Mouse (Mus musculus): ENCODE results near the gene Spp2. TPM values are rescaled to one million over a fixed set of nuclear protein-coding genes. Genes with fewer than 3 reads are reported as not detected.
A peak's percentile ranks its signal among the peaks of the same experiment; 100 is the strongest.

Gene Spp2
- polyA plus RNA-seq, 1 experiment from 2014 or later: 141 TPM

DNA sequence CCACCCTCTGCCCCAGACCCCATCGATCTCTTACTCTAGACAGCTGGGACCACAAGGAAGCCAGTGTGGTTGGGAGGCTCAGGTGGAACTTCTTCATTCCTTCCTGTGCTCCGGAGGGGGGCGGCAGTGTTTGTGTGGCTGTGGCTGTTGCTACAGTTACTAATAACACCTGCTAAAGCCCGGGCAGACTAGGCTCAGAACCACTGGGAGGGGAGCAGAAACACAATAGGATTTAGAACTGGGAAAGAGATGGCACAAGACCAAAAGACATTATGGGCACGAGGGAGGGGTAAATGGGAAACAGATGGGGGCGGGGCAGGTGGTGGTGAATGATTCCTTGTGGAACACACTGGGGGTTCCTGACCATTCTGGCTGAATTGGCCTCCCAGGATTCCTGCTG, 55.7 kb downstream of the Spp2 start:
- Histone ChIP-seq H3K4me1 (ENCODE audit: insufficient read depth, low read length) (no peaks in the 10 kb centered on the region), H3K9ac (replicated peaks; ENCODE audit: low read length) (no peak overlapping the region), H3K27me3 (ENCODE audit: insufficient read depth, low read length) (no peaks in the 10 kb centered on the region), H3K36me3 (ENCODE audit: insufficient read depth, low read length) (no peaks in the 10 kb centered on the region), H3K4me2 (replicated peaks; ENCODE audit: low read depth, low read length) (no peak overlapping the region), H3K9me3 (ENCODE audit: low read length) (no peaks in the 10 kb centered on the region), H3K27ac (ENCODE audit: low read length) (no peak overlapping the region), H3K4me3 (ENCODE audit: low read length) (no peak overlapping the region)
- no peak for ATAC-seq (ENCODE audit: low FRiP score, low TSS enrichment)
- 51% methylated on average over 6 of the region's 6 CpGs for WGBS

DNA sequence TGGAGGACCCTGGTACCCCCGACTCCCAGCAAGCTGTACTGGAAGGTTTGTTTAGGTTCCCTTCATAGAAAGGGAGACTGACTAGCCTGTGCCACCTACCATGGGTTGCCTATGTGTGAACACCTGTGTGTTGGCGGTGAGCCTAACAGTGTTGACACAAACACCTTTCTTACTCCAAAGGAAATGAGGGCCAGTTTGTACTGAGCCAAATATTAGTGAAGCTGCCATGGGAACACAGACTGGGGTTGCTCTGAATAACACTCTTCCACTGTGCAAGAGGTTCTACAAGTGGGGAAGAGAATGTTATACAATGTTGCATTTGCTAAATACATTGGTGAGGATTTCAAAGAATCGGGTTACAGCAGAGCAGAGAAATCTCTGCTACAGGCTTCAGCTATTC, 56.5 kb downstream of the Spp2 start:
- H3K4me2 ChIP-seq (replicated peaks; ENCODE audit: low read depth, low read length): no peak overlapping the region
- no peaks in the 10 kb centered on the region for H3K36me3 ChIP-seq (ENCODE audit: insufficient read depth, low read length)
- no peak overlapping the region for H3K27ac ChIP-seq (ENCODE audit: low read length)
- H3K4me1 ChIP-seq (ENCODE audit: insufficient read depth, low read length): no peaks in the 10 kb centered on the region
- H3K9ac ChIP-seq (replicated peaks; ENCODE audit: low read length): no peak overlapping the region
- ATAC-seq (ENCODE audit: low FRiP score, low TSS enrichment): no peak
- H3K4me3 ChIP-seq (ENCODE audit: low read length): no peak overlapping the region
- H3K27me3 ChIP-seq (ENCODE audit: insufficient read depth, low read length): no peaks in the 10 kb centered on the region
- WGBS: 89% methylated on average over 3 of the region's 3 CpGs
- H3K9me3 ChIP-seq (ENCODE audit: low read length): no peaks in the 10 kb centered on the region

DNA sequence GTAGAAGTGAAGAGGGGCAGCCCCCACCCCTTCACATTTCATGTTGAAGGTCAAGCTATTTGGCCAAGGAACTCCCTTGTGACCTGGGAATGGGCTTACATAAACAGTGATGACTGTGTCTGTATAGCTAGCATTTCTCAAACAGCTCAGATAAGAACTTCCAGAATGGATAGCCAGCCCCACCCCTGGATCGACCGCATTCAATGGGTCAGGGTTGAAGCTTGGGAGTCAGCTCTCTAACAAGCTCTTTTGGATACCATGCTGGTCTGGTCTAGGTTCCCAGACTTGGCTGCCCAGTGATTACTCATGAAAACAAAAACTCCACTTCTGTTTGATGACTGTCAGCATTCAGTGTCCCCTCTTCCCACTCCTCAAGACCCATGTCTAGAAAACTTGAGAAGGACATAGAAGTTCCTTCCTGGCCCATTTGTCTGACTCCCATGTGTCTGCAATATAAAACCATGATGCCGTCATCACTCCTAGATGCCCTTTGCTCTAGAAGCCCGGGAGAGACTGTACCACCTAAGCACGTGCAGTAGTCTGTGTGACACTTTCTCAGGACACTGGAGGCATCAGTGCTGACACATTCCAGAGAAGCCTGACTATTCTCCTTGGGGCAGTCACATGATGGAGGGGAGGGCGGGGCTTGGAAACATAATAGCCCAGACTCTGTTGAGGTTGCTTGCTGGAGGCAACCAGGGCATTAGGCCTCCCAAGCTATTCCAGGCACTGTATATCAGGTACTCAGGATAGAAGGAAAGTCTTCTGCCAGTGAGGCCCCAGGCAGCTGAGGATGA, 57.5 kb downstream of the Spp2 start:
- no peak overlapping the region for H3K4me2 ChIP-seq (replicated peaks; ENCODE audit: low read depth, low read length)
- no peak overlapping the region for H3K4me3 ChIP-seq (ENCODE audit: low read length)
- H3K4me1 ChIP-seq (ENCODE audit: insufficient read depth, low read length): no peaks in the 10 kb centered on the region
- 80% methylated on average over 6 of the region's 6 CpGs for WGBS
- no peaks in the 10 kb centered on the region for H3K9me3 ChIP-seq (ENCODE audit: low read length)
- H3K36me3 ChIP-seq (ENCODE audit: insufficient read depth, low read length): no peaks in the 10 kb centered on the region
- H3K9ac ChIP-seq (replicated peaks; ENCODE audit: low read length): no peak overlapping the region
- H3K27me3 ChIP-seq (ENCODE audit: insufficient read depth, low read length): no peaks in the 10 kb centered on the region
- H3K27ac ChIP-seq (ENCODE audit: low read length): no peak overlapping the region
- ATAC-seq (ENCODE audit: low FRiP score, low TSS enrichment): no peak

DNA sequence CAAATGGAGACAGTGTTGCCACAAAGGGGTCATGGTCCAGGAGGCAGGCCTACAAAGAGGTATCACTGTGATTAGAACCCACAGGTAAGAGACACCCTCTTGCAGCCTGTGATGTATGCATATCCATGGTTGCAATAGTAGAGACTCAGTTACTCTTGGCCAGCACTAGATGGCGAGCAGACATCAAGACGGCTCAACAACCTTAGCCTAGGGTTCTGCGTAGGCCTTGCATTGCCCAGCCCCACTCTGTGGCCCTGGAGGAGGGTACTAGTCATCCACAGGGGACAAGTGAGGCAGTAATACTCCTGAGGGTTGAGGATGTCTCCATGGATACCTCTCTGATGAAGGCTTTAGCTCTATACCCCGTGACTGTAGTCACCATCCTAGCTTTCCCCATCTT, 59.0 kb downstream of the Spp2 start:
- WGBS: 67% methylated on average over 4 of the region's 4 CpGs
- Histone ChIP-seq H3K4me3 (ENCODE audit: low read length) (no peak overlapping the region), H3K4me2 (replicated peaks; ENCODE audit: low read depth, low read length) (no peak overlapping the region), H3K36me3 (ENCODE audit: insufficient read depth, low read length) (no peaks in the 10 kb centered on the region), H3K9ac (replicated peaks; ENCODE audit: low read length) (no peak overlapping the region), H3K4me1 (ENCODE audit: insufficient read depth, low read length) (no peaks in the 10 kb centered on the region), H3K9me3 (ENCODE audit: low read length) (no peaks in the 10 kb centered on the region), H3K27ac (ENCODE audit: low read length) (no peak overlapping the region), H3K27me3 (ENCODE audit: insufficient read depth, low read length) (no peaks in the 10 kb centered on the region)
- peak; percentile 77 for ATAC-seq (ENCODE audit: low FRiP score, low TSS enrichment)

DNA sequence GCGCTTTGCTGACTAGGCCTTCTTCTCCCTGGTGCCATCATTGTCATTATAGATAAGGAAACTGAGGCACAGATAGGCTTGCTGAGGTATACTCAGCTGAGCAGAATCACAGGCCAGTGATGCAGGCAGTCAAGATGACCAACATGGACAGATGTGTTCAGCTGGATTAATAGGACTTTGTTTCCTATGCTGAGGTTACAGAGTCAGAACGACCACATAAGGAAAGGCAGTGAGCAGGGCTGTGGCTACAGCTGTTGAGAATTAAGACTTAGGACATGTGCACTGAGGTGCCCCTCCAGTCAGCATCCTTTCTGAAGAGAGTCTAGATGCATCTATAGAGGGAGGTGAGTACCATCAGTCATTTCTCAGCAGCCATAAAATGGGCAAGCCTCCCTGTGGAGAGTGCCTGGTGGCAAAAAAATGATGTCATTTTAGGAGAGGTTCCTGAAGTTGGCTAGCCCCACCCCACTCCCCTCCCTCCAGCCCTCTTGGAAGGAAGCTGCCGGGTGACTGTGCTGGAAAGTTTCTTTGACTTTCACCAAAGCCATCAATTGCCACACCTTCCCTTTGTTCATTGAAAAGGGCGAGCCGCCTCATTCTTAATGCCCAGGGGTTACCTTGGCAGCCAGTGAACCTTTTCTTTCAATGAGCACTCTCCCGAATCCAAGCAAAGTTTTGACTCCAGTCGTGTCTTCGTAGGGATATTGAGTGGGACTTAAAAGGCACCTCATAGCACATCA, 59.7 kb downstream of the Spp2 start:
- Histone ChIP-seq H3K27ac (ENCODE audit: low read length) (no peak overlapping the region), H3K27me3 (ENCODE audit: insufficient read depth, low read length) (no peaks in the 10 kb centered on the region), H3K9ac (replicated peaks; ENCODE audit: low read length) (no peak overlapping the region), H3K4me1 (ENCODE audit: insufficient read depth, low read length) (no peaks in the 10 kb centered on the region), H3K9me3 (ENCODE audit: low read length) (no peaks in the 10 kb centered on the region), H3K4me3 (ENCODE audit: low read length) (no peak overlapping the region), H3K36me3 (ENCODE audit: insufficient read depth, low read length) (no peaks in the 10 kb centered on the region), H3K4me2 (replicated peaks; ENCODE audit: low read depth, low read length) (no peak overlapping the region)
- no peak for ATAC-seq (ENCODE audit: low FRiP score, low TSS enrichment)
- WGBS: 65% methylated on average over 8 of the region's 8 CpGs

DNA sequence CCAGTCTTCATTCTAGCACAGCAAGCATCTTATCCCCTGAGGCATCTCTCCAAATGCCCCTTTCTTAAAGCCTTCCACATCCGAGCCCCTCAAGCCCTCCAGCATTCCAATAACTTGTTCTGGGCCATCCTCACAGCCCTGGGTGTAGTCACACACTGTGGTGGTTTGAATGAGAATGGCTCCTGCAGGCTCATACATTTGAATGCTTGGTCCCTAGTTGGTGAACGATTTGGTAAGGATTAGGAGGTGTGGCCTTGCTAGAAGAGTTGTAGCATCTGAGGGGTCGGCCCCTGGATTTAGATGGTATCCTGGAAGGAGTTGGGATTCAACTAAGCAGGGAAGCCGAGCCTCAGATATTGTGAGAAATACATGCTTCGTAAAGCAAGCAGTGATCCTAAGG, 61.1 kb downstream of the Spp2 start:
- H3K27ac ChIP-seq (ENCODE audit: low read length): no peak overlapping the region
- 78% methylated on average over 5 of the region's 5 CpGs for WGBS
- H3K27me3 ChIP-seq (ENCODE audit: insufficient read depth, low read length): no peaks in the 10 kb centered on the region
- H3K4me2 ChIP-seq (replicated peaks; ENCODE audit: low read depth, low read length): no peak overlapping the region
- H3K4me1 ChIP-seq (ENCODE audit: insufficient read depth, low read length): no peaks in the 10 kb centered on the region
- H3K9ac ChIP-seq (replicated peaks; ENCODE audit: low read length): no peak overlapping the region
- no peaks in the 10 kb centered on the region for H3K9me3 ChIP-seq (ENCODE audit: low read length)
- ATAC-seq (ENCODE audit: low FRiP score, low TSS enrichment): no peak
- no peak overlapping the region for H3K4me3 ChIP-seq (ENCODE audit: low read length)
- no peaks in the 10 kb centered on the region for H3K36me3 ChIP-seq (ENCODE audit: insufficient read depth, low read length)

DNA sequence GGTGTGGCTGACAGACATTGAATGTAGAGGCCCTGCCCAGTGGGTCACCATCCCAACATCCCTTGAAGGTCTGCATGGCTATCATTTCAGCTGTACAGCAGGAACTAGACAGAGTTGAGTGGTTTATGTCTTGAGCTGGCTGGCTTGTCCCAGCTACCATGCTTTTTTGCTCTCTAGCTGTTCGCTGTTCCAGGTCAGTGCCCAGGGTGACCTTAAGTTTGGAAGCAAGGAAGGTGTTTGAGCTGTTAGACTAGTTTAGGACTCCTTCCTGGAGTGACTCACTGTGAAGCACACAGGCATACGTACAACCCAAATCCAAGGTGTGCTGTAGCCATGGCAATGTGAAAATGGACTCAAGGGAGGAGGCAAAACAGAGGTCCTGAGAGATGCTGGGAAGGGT, 61.6 kb downstream of the Spp2 start:
- Histone ChIP-seq H3K36me3 (ENCODE audit: insufficient read depth, low read length) (no peaks in the 10 kb centered on the region), H3K4me1 (ENCODE audit: insufficient read depth, low read length) (no peaks in the 10 kb centered on the region), H3K4me3 (ENCODE audit: low read length) (no peak overlapping the region), H3K4me2 (replicated peaks; ENCODE audit: low read depth, low read length) (no peak overlapping the region), H3K9ac (replicated peaks; ENCODE audit: low read length) (no peak overlapping the region), H3K27ac (ENCODE audit: low read length) (no peak overlapping the region), H3K9me3 (ENCODE audit: low read length) (no peaks in the 10 kb centered on the region), H3K27me3 (ENCODE audit: insufficient read depth, low read length) (no peaks in the 10 kb centered on the region)
- 84% methylated on average over 2 of the region's 2 CpGs for WGBS
- no peak for ATAC-seq (ENCODE audit: low FRiP score, low TSS enrichment)

DNA sequence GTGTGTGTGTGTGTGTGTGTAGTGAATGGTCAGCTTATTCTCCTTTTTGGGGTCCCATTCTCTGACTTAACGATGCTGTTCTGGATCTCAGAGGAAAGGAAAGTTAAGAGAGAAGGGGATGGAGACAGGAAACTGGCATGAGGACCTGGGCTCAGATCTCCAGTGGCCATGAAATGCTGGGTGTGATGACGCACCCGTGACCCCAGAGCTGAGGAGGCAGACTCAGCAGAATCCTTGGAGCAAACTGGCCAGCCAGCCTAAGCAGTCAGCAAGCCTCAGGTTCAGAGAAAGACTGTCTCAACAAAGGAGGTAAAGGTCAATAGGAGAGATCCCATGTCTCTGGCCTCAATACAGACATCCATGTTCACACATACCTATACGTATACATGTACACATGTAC, 63.0 kb downstream of the Spp2 start:
- ATAC-seq (ENCODE audit: low FRiP score, low TSS enrichment): no peak
- Histone ChIP-seq H3K9ac (replicated peaks; ENCODE audit: low read length) (no peak overlapping the region), H3K27ac (ENCODE audit: low read length) (no peak overlapping the region), H3K27me3 (ENCODE audit: insufficient read depth, low read length) (no peaks in the 10 kb centered on the region), H3K4me1 (ENCODE audit: insufficient read depth, low read length) (peaks cover 13% of the 10 kb centered on the region), H3K9me3 (ENCODE audit: low read length) (no peaks in the 10 kb centered on the region), H3K4me2 (replicated peaks; ENCODE audit: low read depth, low read length) (no peak overlapping the region), H3K4me3 (ENCODE audit: low read length) (no peak overlapping the region), H3K36me3 (ENCODE audit: insufficient read depth, low read length) (no peaks in the 10 kb centered on the region)
- 87% methylated on average over 4 of the region's 4 CpGs for WGBS

DNA sequence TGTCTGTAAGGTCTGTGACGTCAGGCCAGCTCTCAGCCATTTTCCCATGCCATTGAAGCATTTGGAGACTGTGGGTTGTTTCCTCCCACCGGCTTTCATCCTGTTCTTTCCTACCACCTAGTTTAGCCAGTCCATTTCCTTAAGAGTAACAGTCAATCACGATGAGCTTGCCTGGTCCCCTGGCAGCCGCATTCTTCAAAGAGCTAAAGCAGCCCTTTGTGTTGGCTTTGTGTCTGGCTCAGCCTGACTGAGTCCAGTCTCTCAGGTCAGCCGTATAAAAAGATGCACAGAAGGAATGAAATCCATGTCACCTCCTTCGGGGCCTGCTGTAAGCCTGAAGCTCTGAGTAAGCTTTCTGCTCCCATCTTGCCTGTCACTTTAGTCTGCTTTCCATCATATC, 65.5 kb downstream of the Spp2 start:
- no peak overlapping the region for H3K4me3 ChIP-seq (ENCODE audit: low read length)
- no peak for ATAC-seq (ENCODE audit: low FRiP score, low TSS enrichment)
- no peaks in the 10 kb centered on the region for H3K9me3 ChIP-seq (ENCODE audit: low read length)
- peaks cover 38% of the 10 kb centered on the region for H3K4me1 ChIP-seq (ENCODE audit: insufficient read depth, low read length)
- H3K27me3 ChIP-seq (ENCODE audit: insufficient read depth, low read length): no peaks in the 10 kb centered on the region
- no peak overlapping the region for H3K9ac ChIP-seq (replicated peaks; ENCODE audit: low read length)
- no peak overlapping the region for H3K4me2 ChIP-seq (replicated peaks; ENCODE audit: low read depth, low read length)
- peak overlapping the region; percentile 8; the same call in 1 of the 2 replicates for H3K27ac ChIP-seq (ENCODE audit: low read length)
- H3K36me3 ChIP-seq (ENCODE audit: insufficient read depth, low read length): no peaks in the 10 kb centered on the region
- 34% methylated on average over 6 of the region's 6 CpGs for WGBS

DNA sequence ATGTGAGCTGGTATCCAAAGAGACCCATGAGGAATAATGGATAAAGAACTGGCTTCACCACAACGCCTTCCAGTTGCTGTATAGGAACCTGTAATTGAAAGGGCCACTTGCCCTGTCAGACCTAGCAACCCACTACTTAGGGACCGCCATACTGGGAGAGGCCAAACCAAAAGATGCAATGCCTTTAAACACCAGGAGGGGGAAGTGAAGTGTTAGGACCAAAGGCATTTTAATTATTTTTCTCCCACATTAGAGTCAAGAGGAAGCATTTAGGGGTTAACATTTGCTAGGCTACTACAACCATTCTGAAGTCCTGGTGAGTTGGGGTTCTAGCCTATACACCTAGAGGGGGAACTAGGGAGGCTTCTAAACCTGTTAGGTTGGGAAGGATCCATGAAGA, 67.1 kb downstream of the Spp2 start:
- 64% methylated on average over 2 of the region's 2 CpGs for WGBS
- Histone ChIP-seq H3K4me3 (ENCODE audit: low read length) (no peak overlapping the region), H3K9me3 (ENCODE audit: low read length) (no peaks in the 10 kb centered on the region), H3K27ac (ENCODE audit: low read length) (peak overlapping the region; percentile 94), H3K4me2 (replicated peaks; ENCODE audit: low read depth, low read length) (no peak overlapping the region), H3K9ac (replicated peaks; ENCODE audit: low read length) (0 out of 2 replicates have a peak overlapping the region, but pooled peaks have one; percentile 35), H3K36me3 (ENCODE audit: insufficient read depth, low read length) (no peaks in the 10 kb centered on the region), H3K27me3 (ENCODE audit: insufficient read depth, low read length) (no peaks in the 10 kb centered on the region), H3K4me1 (ENCODE audit: insufficient read depth, low read length) (peaks cover 50% of the 10 kb centered on the region)
- ATAC-seq (ENCODE audit: low FRiP score, low TSS enrichment): no peak
